Mouse (Mus musculus) liver, embryonic 14.5 days (tissue): ENCODE results near the gene Kalrn. TPM values are rescaled to one million over a fixed set of nuclear protein-coding genes. Genes with fewer than 3 reads are reported as not detected.
A peak's percentile ranks its signal among the peaks of the same experiment; 100 is the strongest.

Experiments used
- ATAC-seq: fragments of 200-750 bp; cut with Nextera tagmentation; 2 replicates; pipeline ENCODE4 v1.8.0; 2017; ENCODE audit warnings: moderate number of reproducible peaks, mild to moderate bottlenecking, moderate library complexity; ENCODE audit not compliant: insufficient read depth
- DNase-seq, 3 experiments: peaks; one replicate each; pipeline ENCODE4 v3.0.0-alpha.2; 2012 to 2013; ENCODE audit warnings: low read depth in 3 of 3, low spot score in 3 of 3
- H3K27ac ChIP-seq: fragments of 300-500 bp; sonication (generic); 2 replicates; pipeline ENCODE4 v1.5.1; 2014; ENCODE audit warnings: moderate library complexity, mild to moderate bottlenecking, control low read depth, inconsistent platforms
- H3K27me3 ChIP-seq: fragments of 300-500 bp; sonication (generic); 2 replicates; pipeline ENCODE4 v1.6.1; 2014; ENCODE audit warnings: mild to moderate bottlenecking, low read length, moderate library complexity; ENCODE audit not compliant: control insufficient read depth, insufficient read depth
- H3K36me3 ChIP-seq: fragments of 300-500 bp; sonication (generic); replicated peaks from 2 replicates; pipeline ENCODE4 v1.6.1; 2014; ENCODE audit warnings: low read depth; ENCODE audit not compliant: control insufficient read depth, insufficient read depth
- H3K4me1 ChIP-seq, 2 experiments: fragments of 200-500 bp in 1 of 2; fragments of 300-500 bp in 1 of 2; sonication (generic) in 1 of 2; replicated peaks; 2 replicates each; pipeline ENCODE4 v1.6.1; 2012 to 2014; ENCODE audit warnings: antibody characterized with exemption in 1 of 2, inconsistent platforms in 1 of 2, low read length in 1 of 2; ENCODE audit not compliant: control insufficient read depth in 2 of 2, insufficient read depth in 2 of 2
- H3K4me2 ChIP-seq: fragments of 300-500 bp; sonication (generic); 2 replicates; pipeline ENCODE4 v1.6.1; 2014; ENCODE audit warnings: low read depth, mild to moderate bottlenecking, control low read depth, moderate library complexity
- H3K4me3 ChIP-seq, 2 experiments: fragments of 200-500 bp in 1 of 2; fragments of 300-500 bp in 1 of 2; sonication (generic) in 1 of 2; 2 replicates each; pipeline ENCODE4 v1.5.1; 2012 to 2014; ENCODE audit warnings: low read depth in 2 of 2, low read length in 2 of 2, mild to moderate bottlenecking in 2 of 2, control low read depth in 1 of 2, inconsistent platforms in 1 of 2, moderate library complexity in 1 of 2; ENCODE audit not compliant: insufficient read depth in 1 of 2
- H3K9ac ChIP-seq: fragments of 300-500 bp; sonication (generic); replicated peaks from 2 replicates; pipeline ENCODE4 v1.6.1; 2014; ENCODE audit warnings: mild to moderate bottlenecking, control low read depth, moderate library complexity
- H3K9me3 ChIP-seq: fragments of 300-500 bp; sonication (generic); 2 replicates; pipeline ENCODE4 v1.6.1; 2016; ENCODE audit warnings: low read length, mixed read lengths; ENCODE audit not compliant: control insufficient read depth
- CTCF ChIP-seq: IDR thresholded peaks from 2 replicates; pipeline ENCODE4 v1.5.1; 2016; ENCODE audit warnings: antibody characterized with exemption, low read depth, control low read depth
- EP300 ChIP-seq: IDR thresholded peaks from 2 replicates; pipeline ENCODE4 v1.6.1; 2016; ENCODE audit warnings: antibody characterized with exemption, low read depth
- WGBS: fragments of 180-500 bp; shearing (Covaris S2); extraction: QIAGEN DNeasy Blood & Tissue Kit; methylation state at CpG from one replicate; pipeline ENCODE4 v1.1.7; 2014; ENCODE audit not compliant: insufficient replicate concordance; 5-methylcytosine and 5-hydroxymethylcytosine counted together
- polyA plus RNA-seq, 2 experiments: library from polyadenylated mRNA; depleted of rRNA in 1 of 2; stranded (reverse) in 1 of 2; unstranded in 1 of 2; fragments of >200 nt; fragmentation: Nextera tagmentation in 1 of 2; extraction: Ambion mirVana in 1 of 2; gene quantifications; 2 replicates each; pipeline versions ENCODE4 v1.2.1 to v1.2.3; 2012 to 2014

Gene Kalrn
- polyA plus RNA-seq, 2 experiments: 7.2 to 8.5 TPM

GRCm38 (mm10) chr16:34591934-34592333 is 18.6 kb upstream of the Kalrn start:
- H3K27me3 ChIP-seq: no peaks in the 10 kb centered on the region
- no peak overlapping the region for H3K27ac ChIP-seq
- TF ChIP-seq CTCF (no peak), EP300 (no peak)
- 86% methylated on average over 1 of the region's 1 CpGs for WGBS
- DNase-seq (no peak), ATAC-seq (no peak)
- H3K9ac ChIP-seq: no peak overlapping the region
- no peaks in the 10 kb centered on the region for H3K36me3 ChIP-seq
- no peak overlapping the region for H3K4me2 ChIP-seq
- no peaks in the 10 kb centered on the region for H3K9me3 ChIP-seq
- H3K4me3 ChIP-seq: no peak overlapping the region
- H3K4me1 ChIP-seq: no peaks in the 10 kb centered on the region

GRCm38 (mm10) chr16:34579671-34580326 is 6.5 kb upstream of the Kalrn start:
- no peaks in the 10 kb centered on the region for H3K4me1 ChIP-seq
- no peak for DNase-seq

GRCm38 (mm10) chr16:34573856-34574491 is 642 bp upstream of the Kalrn start:
- Histone ChIP-seq H3K36me3 (no peaks in the 10 kb centered on the region), H3K4me2 (peak overlapping the region; percentile 61), H3K9me3 (no peaks in the 10 kb centered on the region), H3K4me1 (no peaks in the 10 kb centered on the region; a peak in 1 of 4 replicates), H3K27ac (no peak overlapping the region), H3K27me3 (peaks cover 44% of the 10 kb centered on the region), H3K9ac (no peak overlapping the region), H3K4me3 (peak overlapping the region; percentile 31 to 51)
- 3% methylated on average over 30 of the region's 42 CpGs for WGBS
- ATAC-seq (no peak), DNase-seq (no peak)
- no peak for TF ChIP-seq EP300
- TF ChIP-seq CTCF: no peak

More at GRCm38 (mm10) chr16:34579671-34580326, 6.5 kb upstream of the Kalrn start:
- 62% methylated on average over 4 of the region's 4 CpGs for WGBS
- H3K9ac ChIP-seq: no peak overlapping the region
- ATAC-seq: no peak
- no peak overlapping the region for H3K4me3 ChIP-seq
- no peaks in the 10 kb centered on the region for H3K36me3 ChIP-seq
- TF ChIP-seq EP300 (no peak), CTCF (no peak)
- H3K27ac ChIP-seq: no peak overlapping the region
- no peak overlapping the region for H3K4me2 ChIP-seq
- no peaks in the 10 kb centered on the region for H3K9me3 ChIP-seq
- peaks cover 3% of the 10 kb centered on the region for H3K27me3 ChIP-seq

GRCm38 (mm10) chr16:34572406-34573150 is 754 bp downstream of the Kalrn start:
- Histone ChIP-seq H3K27ac (no peak overlapping the region), H3K27me3 (peaks cover 44% of the 10 kb centered on the region), H3K4me3 (peak overlapping the region; percentile 48 to 51), H3K4me1 (no peaks in the 10 kb centered on the region; a peak in 1 of 4 replicates), H3K36me3 (no peaks in the 10 kb centered on the region), H3K9ac (no peak overlapping the region), H3K4me2 (peak overlapping the region; percentile 61), H3K9me3 (no peaks in the 10 kb centered on the region)
- ATAC-seq (no peak), DNase-seq (no peak)
- under 1% methylated on average over 61 of the region's 61 CpGs for WGBS
- no peak for TF ChIP-seq CTCF
- no peak for TF ChIP-seq EP300

GRCm38 (mm10) chr16:34571931-34572405 is 1.4 kb downstream of the Kalrn start:
- H3K27me3 ChIP-seq: peaks cover 44% of the 10 kb centered on the region
- DNase-seq: no peak
- H3K36me3 ChIP-seq: no peaks in the 10 kb centered on the region
- peak overlapping the region; percentile 61; the same call in 1 of the 2 replicates for H3K4me2 ChIP-seq
- H3K9ac ChIP-seq: no peak overlapping the region
- 2% methylated on average over 10 of the region's 10 CpGs for WGBS
- H3K4me3 ChIP-seq: no peak overlapping the region
- no peaks in the 10 kb centered on the region; a peak in 1 of 4 replicates for H3K4me1 ChIP-seq
- no peak for TF ChIP-seq CTCF
- no peak for TF ChIP-seq EP300
- H3K27ac ChIP-seq: no peak overlapping the region
- no peak for ATAC-seq
- no peaks in the 10 kb centered on the region for H3K9me3 ChIP-seq
